Mouse (Mus musculus): ENCODE measurements at regions not wholly inside any gene's neighbourhood (a gene's known extent, or its start where the extent isn't known, plus 50 kb on each side); places are given as distances from the start of the nearest gene placed in this dataset.

GRCm38 (mm10) chr16:78156138-78156875, 145.0 kb upstream of the Cxadr start:
- no peak for DNase-seq (ENCODE audit: low read depth)

- DNase-seq (ENCODE audit: low read depth), result no peak
Observed at GRCm38 (mm10) chr16:78153899-78154605, 147.2 kb upstream of the Cxadr start.

- DNase-seq (ENCODE audit: low read depth), result no peak
Observed at GRCm38 (mm10) chr16:78144146-78144545, 157.1 kb upstream of the Cxadr start.

- DNase-seq (ENCODE audit: low read depth), result no peak
Observed at GRCm38 (mm10) chr16:78135501-78135900, 165.8 kb upstream of the Cxadr start.

GRCm38 (mm10) chr16:78134531-78134930, 166.8 kb upstream of the Cxadr start:
- no peak for DNase-seq (ENCODE audit: low read depth)

- no peak for DNase-seq (ENCODE audit: low read depth)
Observed at GRCm38 (mm10) chr16:78121668-78122067, 179.6 kb upstream of the Cxadr start.

- DNase-seq (ENCODE audit: low read depth), result no peak
Observed at GRCm38 (mm10) chr16:78120346-78120899, 180.9 kb upstream of the Cxadr start.

- DNase-seq (ENCODE audit: low read depth), result no peak
Observed at GRCm38 (mm10) chr16:78104246-78104645, 197.0 kb upstream of the Cxadr start.

- DNase-seq (ENCODE audit: low read depth), result no peak
Observed at GRCm38 (mm10) chr16:78101415-78102326, 199.6 kb upstream of the Cxadr start.

GRCm38 (mm10) chr16:78099842-78100241, 201.4 kb upstream of the Cxadr start:
- DNase-seq (ENCODE audit: low read depth), result no peak

- no peak for DNase-seq (ENCODE audit: low read depth)
Observed at GRCm38 (mm10) chr16:78099114-78099513, 202.2 kb upstream of the Cxadr start.

GRCm38 (mm10) chr16:78098555-78098954, 202.7 kb upstream of the Cxadr start:
- no peak for DNase-seq (ENCODE audit: low read depth)

GRCm38 (mm10) chr16:78096571-78096970, 204.7 kb upstream of the Cxadr start:
- no peak for DNase-seq (ENCODE audit: low read depth)

- DNase-seq (ENCODE audit: low read depth), result no peak
Observed at GRCm38 (mm10) chr16:78090155-78090554, 211.1 kb upstream of the Cxadr start.

- DNase-seq (ENCODE audit: low read depth), result no peak
Observed at GRCm38 (mm10) chr16:78067532-78068118, 233.7 kb upstream of the Cxadr start.

- no peak for DNase-seq (ENCODE audit: low read depth)
Observed at GRCm38 (mm10) chr16:78060516-78060915, 240.8 kb upstream of the Cxadr start.

GRCm38 (mm10) chr16:78057549-78057948, 243.7 kb upstream of the Cxadr start:
- no peak for DNase-seq (ENCODE audit: low read depth)

- no peak for DNase-seq (ENCODE audit: low read depth)
Observed at GRCm38 (mm10) chr16:78052133-78052532, 249.2 kb upstream of the Cxadr start.

GRCm38 (mm10) chr16:78040149-78040920, 261.0 kb upstream of the Cxadr start:
- no peak for DNase-seq (ENCODE audit: low read depth)

- DNase-seq (ENCODE audit: low read depth), result no peak
Observed at GRCm38 (mm10) chr16:78019605-78020285, 281.5 kb upstream of the Cxadr start.

Data from gonadal fat pad, adult 2 months (tissue).